Mouse (Mus musculus): Measurements from ENCODE around the gene Polr2h. TPM values are rescaled to one million over a fixed set of nuclear protein-coding genes. Genes with fewer than 3 reads are reported as not detected.

Gene Polr2h
- polyA plus RNA-seq, 1 experiment from 2014 or later, result 87.1 TPM

GRCm38 (mm10) chr16:20730293-20730711 lies 12.8 kb downstream of the Polr2h start:
- WGBS, result 38% methylated on average over 5 of the region's 5 CpGs
- H3K4me3 ChIP-seq, result no peak overlapping the region
- H3K36me3 ChIP-seq, result no peaks in the 10 kb centered on the region
- H3K4me1 ChIP-seq, result peaks cover 25% of the 10 kb centered on the region
- no peak overlapping the region for H3K27ac ChIP-seq
- no peak for ATAC-seq (ENCODE audit: insufficient number of reproducible peaks, low FRiP score, low TSS enrichment, low read depth)
- H3K9me3 ChIP-seq, result no peaks in the 10 kb centered on the region
- H3K9ac ChIP-seq, result no peak overlapping the region
- no peak overlapping the region for H3K4me2 ChIP-seq
- peaks cover 18% of the 10 kb centered on the region for H3K27me3 ChIP-seq

- no peak for ATAC-seq (ENCODE audit: insufficient number of reproducible peaks, low FRiP score, low TSS enrichment, low read depth)
- H3K36me3 ChIP-seq, result 0 out of 2 replicates have a peak, but pooled peaks cover 2% of the 10 kb centered on the region
- no peak overlapping the region for H3K27ac ChIP-seq
- H3K4me2 ChIP-seq, result no peak overlapping the region
- H3K9ac ChIP-seq, result no peak overlapping the region
- H3K4me3 ChIP-seq, result no peak overlapping the region
- no peaks in the 10 kb centered on the region for H3K9me3 ChIP-seq
- 62% methylated on average over 5 of the region's 5 CpGs for WGBS
- H3K4me1 ChIP-seq, result peaks cover 25% of the 10 kb centered on the region
- peaks cover 27% of the 10 kb centered on the region for H3K27me3 ChIP-seq
Measured at GRCm38 (mm10) chr16:20731688-20732087, 14.2 kb downstream of the Polr2h start.

GRCm38 (mm10) chr16:20732251-20732924 lies 14.9 kb downstream of the Polr2h start:
- peak overlapping the region; percentile 85 for H3K9ac ChIP-seq
- under 1% methylated on average over 22 of the region's 30 CpGs for WGBS
- peak overlapping the region; percentile 91 for H3K27ac ChIP-seq
- peak overlapping the region; percentile 68 for H3K4me3 ChIP-seq
- H3K9me3 ChIP-seq, result no peaks in the 10 kb centered on the region
- H3K36me3 ChIP-seq, result peaks cover 7% of the 10 kb centered on the region; the same call in 1 of the 2 replicates
- peak; percentile 50 for ATAC-seq (ENCODE audit: insufficient number of reproducible peaks, low FRiP score, low TSS enrichment, low read depth)
- H3K4me2 ChIP-seq, result peak overlapping the region; percentile 94
- peaks cover 25% of the 10 kb centered on the region for H3K4me1 ChIP-seq
- peaks cover 33% of the 10 kb centered on the region for H3K27me3 ChIP-seq

- Histone ChIP-seq H3K4me2 (peak within 1 kb of the TSS; percentile 94), H3K4me3 (peak within 1 kb of the TSS; percentile 68), H3K9ac (peak within 1 kb of the TSS; percentile 85), H3K36me3 (peaks cover 7% of the 10 kb centered on the region; the same call in 1 of the 2 replicates), H3K27ac (peak within 1 kb of the TSS; percentile 91), H3K4me1 (peaks cover 25% of the 10 kb centered on the region), H3K9me3 (no peaks in the 10 kb centered on the region), H3K27me3 (peaks cover 33% of the 10 kb centered on the region)
- under 1% methylated on average over 55 of the region's 70 CpGs for WGBS
- ATAC-seq (ENCODE audit: insufficient number of reproducible peaks, low FRiP score, low TSS enrichment, low read depth), result peak; percentile 70
Measured at GRCm38 (mm10) chr16:20732925-20733730, 15.7 kb downstream of the Polr2h start, which contains the start of gene Chrd. Gene Chrd (plus strand): TSS chr16:20733127.

GRCm38 (mm10) chr16:20733731-20734730 lies 16.6 kb downstream of the Polr2h start, which contains the start of gene Thpo:
Gene Thpo (minus strand): TSS chr16:20734511.
- Histone ChIP-seq H3K9ac (peak within 1 kb of the TSS; percentile 85), H3K9me3 (no peaks in the 10 kb centered on the region), H3K4me1 (peaks cover 25% of the 10 kb centered on the region), H3K27me3 (peaks cover 33% of the 10 kb centered on the region), H3K27ac (peak within 1 kb of the TSS; percentile 91), H3K4me3 (peak within 1 kb of the TSS; percentile 68), H3K36me3 (peaks cover 7% of the 10 kb centered on the region; the same call in 1 of the 2 replicates), H3K4me2 (peak within 1 kb of the TSS; percentile 94)
- no peak for ATAC-seq (ENCODE audit: insufficient number of reproducible peaks, low FRiP score, low TSS enrichment, low read depth)
- 4% methylated on average over 45 of the region's 45 CpGs for WGBS

GRCm38 (mm10) chr16:20735651-20736050 lies 18.2 kb downstream of the Polr2h start:
- H3K27me3 ChIP-seq, result peaks cover 33% of the 10 kb centered on the region
- WGBS, result 71% methylated on average over 5 of the region's 5 CpGs

GRCm38 (mm10) chr16:20736168-20736567 lies 18.7 kb downstream of the Polr2h start:
- Histone ChIP-seq H3K27me3 (peaks cover 33% of the 10 kb centered on the region), H3K9ac (no peak overlapping the region), H3K4me3 (no peak overlapping the region), H3K9me3 (no peaks in the 10 kb centered on the region), H3K4me2 (no peak overlapping the region), H3K27ac (no peak overlapping the region), H3K36me3 (peaks cover 9% of the 10 kb centered on the region), H3K4me1 (peaks cover 25% of the 10 kb centered on the region)
- WGBS, result 88% methylated on average over 7 of the region's 7 CpGs
- ATAC-seq (ENCODE audit: insufficient number of reproducible peaks, low FRiP score, low TSS enrichment, low read depth), result no peak

More at GRCm38 (mm10) chr16:20735651-20736050, 18.2 kb downstream of the Polr2h start:
- peaks cover 25% of the 10 kb centered on the region for H3K4me1 ChIP-seq
- H3K36me3 ChIP-seq, result peaks cover 7% of the 10 kb centered on the region; the same call in 1 of the 2 replicates
- ATAC-seq (ENCODE audit: insufficient number of reproducible peaks, low FRiP score, low TSS enrichment, low read depth), result no peak
- H3K4me2 ChIP-seq, result no peak overlapping the region
- H3K9me3 ChIP-seq, result no peaks in the 10 kb centered on the region
- H3K4me3 ChIP-seq, result no peak overlapping the region
- H3K27ac ChIP-seq, result no peak overlapping the region
- H3K9ac ChIP-seq, result no peak overlapping the region

- Histone ChIP-seq H3K4me2 (no peak overlapping the region), H3K9ac (no peak overlapping the region), H3K9me3 (no peaks in the 10 kb centered on the region), H3K27ac (no peak overlapping the region), H3K4me3 (no peak overlapping the region), H3K4me1 (peaks cover 24% of the 10 kb centered on the region), H3K27me3 (peaks cover 33% of the 10 kb centered on the region), H3K36me3 (peaks cover 14% of the 10 kb centered on the region)
- 83% methylated on average over 5 of the region's 5 CpGs for WGBS
- no peak for ATAC-seq (ENCODE audit: insufficient number of reproducible peaks, low FRiP score, low TSS enrichment, low read depth)
Measured at GRCm38 (mm10) chr16:20736823-20737222, 19.4 kb downstream of the Polr2h start.

- no peak overlapping the region for H3K4me2 ChIP-seq
- H3K9me3 ChIP-seq, result no peaks in the 10 kb centered on the region
- H3K4me3 ChIP-seq, result no peak overlapping the region
- peaks cover 20% of the 10 kb centered on the region for H3K27me3 ChIP-seq
- 95% methylated on average over 9 of the region's 9 CpGs for WGBS
- H3K4me1 ChIP-seq, result no peaks in the 10 kb centered on the region
- H3K27ac ChIP-seq, result no peak overlapping the region
- peaks cover 17% of the 10 kb centered on the region for H3K36me3 ChIP-seq
- H3K9ac ChIP-seq, result no peak overlapping the region
- no peak for ATAC-seq (ENCODE audit: insufficient number of reproducible peaks, low FRiP score, low TSS enrichment, low read depth)
Measured at GRCm38 (mm10) chr16:20739845-20740244, 22.4 kb downstream of the Polr2h start.

GRCm38 (mm10) chr16:20746641-20747040 lies 29.2 kb downstream of the Polr2h start:
- H3K27me3 ChIP-seq, result no peaks in the 10 kb centered on the region
- no peak overlapping the region for H3K4me2 ChIP-seq
- no peak overlapping the region for H3K9ac ChIP-seq
- WGBS, result 50% methylated on average over 6 of the region's 6 CpGs
- H3K9me3 ChIP-seq, result no peaks in the 10 kb centered on the region
- 0 out of 2 replicates have a peak, but pooled peaks cover 4% of the 10 kb centered on the region for H3K36me3 ChIP-seq
- ATAC-seq (ENCODE audit: insufficient number of reproducible peaks, low FRiP score, low TSS enrichment, low read depth), result 0 out of 2 replicates have a peak, but pooled peaks have one; percentile 42
- H3K4me3 ChIP-seq, result no peak overlapping the region
- H3K27ac ChIP-seq, result no peak overlapping the region
- peaks cover 6% of the 10 kb centered on the region; the same call in 1 of the 2 replicates for H3K4me1 ChIP-seq

GRCm38 (mm10) chr16:20750518-20750917 lies 33.1 kb downstream of the Polr2h start:
- H3K4me3 ChIP-seq, result no peak overlapping the region
- no peak overlapping the region for H3K27ac ChIP-seq
- no peaks in the 10 kb centered on the region for H3K27me3 ChIP-seq
- no peak overlapping the region for H3K4me2 ChIP-seq
- ATAC-seq (ENCODE audit: insufficient number of reproducible peaks, low FRiP score, low TSS enrichment, low read depth), result no peak
- H3K4me1 ChIP-seq, result peaks cover 6% of the 10 kb centered on the region; the same call in 1 of the 2 replicates
- H3K36me3 ChIP-seq, result no peaks in the 10 kb centered on the region
- WGBS, result 28% methylated on average over 8 of the region's 8 CpGs
- H3K9ac ChIP-seq, result no peak overlapping the region
- H3K9me3 ChIP-seq, result no peaks in the 10 kb centered on the region

Data from limb, embryonic 15.5 days (tissue).